Mouse (Mus musculus): Measurements from ENCODE around the gene Zfp410.

- TF ChIP-seq POLR2A (IDR thresholded peaks at IDR 0.05; ENCODE audit: borderline replicate concordance, extremely low read depth, low read depth, low read length) (no peak), CTCF (IDR thresholded peaks at IDR 0.05; ENCODE audit: insufficient read depth, low read length) (no peak)
Observed at GRCm38 (mm10) chr12:84311306-84311705, 5.3 kb upstream of the Zfp410 start.

Measured in lung, adult 2 months (tissue).